Mouse (Mus musculus): ENCODE data around the gene Zbtb48. TPM values are rescaled to one million over a fixed set of nuclear protein-coding genes. Genes with fewer than 3 reads are reported as not detected.
A peak's percentile ranks its signal among the peaks of the same experiment; 100 is the strongest.

The Zbtb48 gene
- polyA plus RNA-seq (2015; fragmentation: Nextera tagmentation; extraction: Ambion mirVana), result 20.7 and 21.4 TPM in 2 replicates

GRCm38 (mm10) chr4:152027524-152027923 lies at the start of gene Zbtb48:
TSS of gene Zbtb48 (minus strand) at chr4:152027671.
- peaks cover 42% of the 10 kb centered on the region for H3K4me1 ChIP-seq
- peaks cover 30% of the 10 kb centered on the region for H3K36me3 ChIP-seq
- H3K4me3 ChIP-seq, result peak within 1 kb of the TSS; percentile 81
- H3K27ac ChIP-seq, result peak within 1 kb of the TSS; percentile 44; the same call in 1 of the 2 replicates
- peak within 1 kb of the TSS; percentile 98 for H3K4me2 ChIP-seq (replicated peaks)
- peak; percentile 99 for ATAC-seq (ENCODE audit: low FRiP score, low read depth)
- peaks cover 7% of the 10 kb centered on the region; the same call in 1 of the 2 replicates for H3K27me3 ChIP-seq
- H3K9me3 ChIP-seq, result no peaks in the 10 kb centered on the region
- peak within 1 kb of the TSS; percentile 84 for H3K9ac ChIP-seq
- under 1% methylated on average over 35 of the region's 35 CpGs for WGBS

GRCm38 (mm10) chr4:152077191-152077590 lies 49.7 kb upstream of the Zbtb48 start:
- H3K4me2 ChIP-seq (replicated peaks), result no peak overlapping the region
- H3K36me3 ChIP-seq, result no peaks in the 10 kb centered on the region
- H3K9ac ChIP-seq, result no peak overlapping the region
- H3K27me3 ChIP-seq, result no peaks in the 10 kb centered on the region
- ATAC-seq (ENCODE audit: low FRiP score, low read depth), result no peak
- H3K4me1 ChIP-seq, result peaks cover 7% of the 10 kb centered on the region
- H3K27ac ChIP-seq, result no peak overlapping the region
- no peak overlapping the region for H3K4me3 ChIP-seq
- H3K9me3 ChIP-seq, result no peaks in the 10 kb centered on the region
- WGBS, result 84% methylated on average over 9 of the region's 9 CpGs

- WGBS, result 82% methylated on average over 9 of the region's 9 CpGs
- ATAC-seq (ENCODE audit: low FRiP score, low read depth), result no peak
- Histone ChIP-seq H3K4me1 (peaks cover 18% of the 10 kb centered on the region), H3K36me3 (no peaks in the 10 kb centered on the region), H3K27me3 (no peaks in the 10 kb centered on the region), H3K9me3 (no peaks in the 10 kb centered on the region), H3K27ac (no peak overlapping the region), H3K4me2 (replicated peaks) (no peak overlapping the region), H3K9ac (no peak overlapping the region), H3K4me3 (no peak overlapping the region)
Measured at GRCm38 (mm10) chr4:152074548-152074947, 47.1 kb upstream of the Zbtb48 start.

GRCm38 (mm10) chr4:152073715-152074114 lies 46.2 kb upstream of the Zbtb48 start:
- no peak for ATAC-seq (ENCODE audit: low FRiP score, low read depth)
- H3K4me2 ChIP-seq (replicated peaks), result no peak overlapping the region
- 72% methylated on average over 6 of the region's 6 CpGs for WGBS

GRCm38 (mm10) chr4:152072655-152073054 lies 45.2 kb upstream of the Zbtb48 start:
- peaks cover 18% of the 10 kb centered on the region for H3K4me1 ChIP-seq
- H3K9ac ChIP-seq, result no peak overlapping the region
- no peaks in the 10 kb centered on the region for H3K27me3 ChIP-seq
- H3K36me3 ChIP-seq, result no peaks in the 10 kb centered on the region
- no peak for ATAC-seq (ENCODE audit: low FRiP score, low read depth)
- no peak overlapping the region for H3K4me3 ChIP-seq
- no peak overlapping the region for H3K27ac ChIP-seq
- WGBS, result 67% methylated on average over 10 of the region's 10 CpGs
- no peaks in the 10 kb centered on the region for H3K9me3 ChIP-seq
- no peak overlapping the region for H3K4me2 ChIP-seq (replicated peaks)

More at GRCm38 (mm10) chr4:152073715-152074114, 46.2 kb upstream of the Zbtb48 start:
- Histone ChIP-seq H3K4me3 (no peak overlapping the region), H3K27me3 (no peaks in the 10 kb centered on the region), H3K4me1 (peaks cover 18% of the 10 kb centered on the region), H3K9me3 (no peaks in the 10 kb centered on the region), H3K27ac (no peak overlapping the region), H3K9ac (no peak overlapping the region), H3K36me3 (no peaks in the 10 kb centered on the region)

GRCm38 (mm10) chr4:152072121-152072601 lies 44.7 kb upstream of the Zbtb48 start, which contains the start of gene Plekhg5:
TSS of gene Plekhg5 (plus strand) at chr4:152072498.
- 0 out of 2 replicates have a peak, but pooled peaks have one; percentile 17 for ATAC-seq (ENCODE audit: low FRiP score, low read depth)
- H3K27me3 ChIP-seq, result no peaks in the 10 kb centered on the region
- no peak within 1 kb of the TSS for H3K4me2 ChIP-seq (replicated peaks)
- H3K4me1 ChIP-seq, result peaks cover 18% of the 10 kb centered on the region
- 65% methylated on average over 10 of the region's 10 CpGs for WGBS
- no peak within 1 kb of the TSS for H3K27ac ChIP-seq
- H3K4me3 ChIP-seq, result no peak within 1 kb of the TSS
- no peaks in the 10 kb centered on the region for H3K36me3 ChIP-seq
- no peaks in the 10 kb centered on the region for H3K9me3 ChIP-seq
- H3K9ac ChIP-seq, result no peak within 1 kb of the TSS

- peak overlapping the region; percentile 36 for H3K9ac ChIP-seq
- ATAC-seq (ENCODE audit: low FRiP score, low read depth), result no peak
Measured at GRCm38 (mm10) chr4:152070494-152071396, 43.3 kb upstream of the Zbtb48 start.

GRCm38 (mm10) chr4:152069245-152069644 lies 41.8 kb upstream of the Zbtb48 start:
- no peak for ATAC-seq (ENCODE audit: low FRiP score, low read depth)
- Histone ChIP-seq H3K4me1 (peaks cover 18% of the 10 kb centered on the region), H3K27me3 (no peaks in the 10 kb centered on the region), H3K27ac (no peak overlapping the region), H3K9me3 (no peaks in the 10 kb centered on the region), H3K4me3 (no peak overlapping the region), H3K9ac (no peak overlapping the region), H3K4me2 (replicated peaks) (no peak overlapping the region), H3K36me3 (no peaks in the 10 kb centered on the region)
- 80% methylated on average over 3 of the region's 3 CpGs for WGBS

More at GRCm38 (mm10) chr4:152070494-152071396, 43.3 kb upstream of the Zbtb48 start:
- H3K4me1 ChIP-seq, result peaks cover 18% of the 10 kb centered on the region
- H3K27ac ChIP-seq, result peak overlapping the region; percentile 48; the same call in 1 of the 2 replicates
- no peaks in the 10 kb centered on the region for H3K27me3 ChIP-seq
- H3K4me2 ChIP-seq (replicated peaks), result no peak overlapping the region
- H3K4me3 ChIP-seq, result no peak overlapping the region
- H3K9me3 ChIP-seq, result no peaks in the 10 kb centered on the region
- WGBS, result 70% methylated on average over 11 of the region's 11 CpGs
- no peaks in the 10 kb centered on the region for H3K36me3 ChIP-seq

- no peak overlapping the region for H3K27ac ChIP-seq
- H3K9ac ChIP-seq, result no peak overlapping the region
- no peaks in the 10 kb centered on the region for H3K36me3 ChIP-seq
- no peak overlapping the region for H3K4me3 ChIP-seq
- WGBS, result 79% methylated on average over 6 of the region's 6 CpGs
- no peak for ATAC-seq (ENCODE audit: low FRiP score, low read depth)
- H3K27me3 ChIP-seq, result no peaks in the 10 kb centered on the region
- H3K4me2 ChIP-seq (replicated peaks), result no peak overlapping the region
- no peaks in the 10 kb centered on the region for H3K9me3 ChIP-seq
- H3K4me1 ChIP-seq, result peaks cover 18% of the 10 kb centered on the region
Measured at GRCm38 (mm10) chr4:152068166-152068724, 40.8 kb upstream of the Zbtb48 start.

- Histone ChIP-seq H3K27ac (no peak overlapping the region), H3K4me3 (no peak overlapping the region), H3K4me2 (replicated peaks) (no peak overlapping the region), H3K27me3 (no peaks in the 10 kb centered on the region), H3K9ac (no peak overlapping the region), H3K9me3 (no peaks in the 10 kb centered on the region), H3K36me3 (peaks cover 8% of the 10 kb centered on the region; the same call in 1 of the 2 replicates), H3K4me1 (peaks cover 12% of the 10 kb centered on the region)
- no peak for ATAC-seq (ENCODE audit: low FRiP score, low read depth)
Measured at GRCm38 (mm10) chr4:152067280-152067679, 39.8 kb upstream of the Zbtb48 start.

- Histone ChIP-seq H3K9ac (no peak overlapping the region), H3K4me3 (no peak overlapping the region), H3K36me3 (peaks cover 56% of the 10 kb centered on the region), H3K27me3 (no peaks in the 10 kb centered on the region), H3K9me3 (no peaks in the 10 kb centered on the region), H3K4me1 (no peaks in the 10 kb centered on the region), H3K4me2 (replicated peaks) (no peak overlapping the region), H3K27ac (no peak overlapping the region)
- ATAC-seq (ENCODE audit: low FRiP score, low read depth), result no peak
- WGBS, result 73% methylated on average over 9 of the region's 9 CpGs
Measured at GRCm38 (mm10) chr4:152062390-152063110, 35.1 kb upstream of the Zbtb48 start.

Data from limb, embryonic 13.5 days (tissue).